Mouse (Mus musculus) ES-E14 (cell line): Measurements from ENCODE around the gene Rps2.

Experiments
- CHD2 ChIP-seq: IDR thresholded peaks from 2 replicates; pipeline ENCODE4 v1.6.1; 2014; ENCODE audit warnings: mild to moderate bottlenecking, low read depth, low read length, inconsistent platforms
- HCFC1 ChIP-seq: IDR thresholded peaks from 2 replicates; pipeline ENCODE4 v1.6.1; 2012; ENCODE audit warnings: low read length, inconsistent platforms, borderline replicate concordance; ENCODE audit not compliant: insufficient read depth
- MAFK ChIP-seq: IDR thresholded peaks from 2 replicates; pipeline ENCODE4 v1.6.1; 2014; ENCODE audit warnings: mild to moderate bottlenecking, low read depth, low read length, inconsistent platforms; ENCODE audit not compliant: insufficient read depth
- ZNF384 ChIP-seq: IDR thresholded peaks from 2 replicates; pipeline ENCODE4 v1.6.1; 2012; ENCODE audit warnings: low read depth, low read length, inconsistent platforms

DNA sequence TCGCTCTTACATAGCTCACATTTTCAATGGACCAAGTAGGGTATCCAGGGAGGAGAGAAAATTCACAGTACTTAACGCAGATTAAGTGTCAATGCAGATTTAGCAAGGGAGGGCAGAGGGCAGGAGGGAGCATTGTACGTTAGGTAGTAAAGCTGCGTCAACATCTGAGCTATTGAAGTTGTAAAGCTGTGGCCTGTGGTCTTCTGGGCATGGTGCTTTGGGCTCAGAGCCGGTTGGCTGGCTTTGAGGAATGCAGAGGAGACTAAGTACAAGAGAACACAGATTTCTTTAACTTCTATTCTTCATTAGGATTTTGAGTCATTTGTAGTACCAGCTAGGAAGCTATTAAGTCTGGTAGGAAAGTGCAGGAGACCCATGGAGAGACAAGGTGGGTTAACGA is 2.4 kb upstream of the Rps2 start:
- TF ChIP-seq HCFC1 (no peak), ZNF384 (no peak), CHD2 (no peak), MAFK (no peak)
